Mouse (Mus musculus) thymus, adult 18-20 months (tissue): ENCODE results near the gene E130114P18Rik.

Experiments
- DNase-seq, 2 experiments: peaks; one replicate each; pipeline ENCODE4 v3.0.0; 2022; ENCODE audit warnings: mixed read lengths in 2 of 2

E130114P18Rik gene

DNA sequence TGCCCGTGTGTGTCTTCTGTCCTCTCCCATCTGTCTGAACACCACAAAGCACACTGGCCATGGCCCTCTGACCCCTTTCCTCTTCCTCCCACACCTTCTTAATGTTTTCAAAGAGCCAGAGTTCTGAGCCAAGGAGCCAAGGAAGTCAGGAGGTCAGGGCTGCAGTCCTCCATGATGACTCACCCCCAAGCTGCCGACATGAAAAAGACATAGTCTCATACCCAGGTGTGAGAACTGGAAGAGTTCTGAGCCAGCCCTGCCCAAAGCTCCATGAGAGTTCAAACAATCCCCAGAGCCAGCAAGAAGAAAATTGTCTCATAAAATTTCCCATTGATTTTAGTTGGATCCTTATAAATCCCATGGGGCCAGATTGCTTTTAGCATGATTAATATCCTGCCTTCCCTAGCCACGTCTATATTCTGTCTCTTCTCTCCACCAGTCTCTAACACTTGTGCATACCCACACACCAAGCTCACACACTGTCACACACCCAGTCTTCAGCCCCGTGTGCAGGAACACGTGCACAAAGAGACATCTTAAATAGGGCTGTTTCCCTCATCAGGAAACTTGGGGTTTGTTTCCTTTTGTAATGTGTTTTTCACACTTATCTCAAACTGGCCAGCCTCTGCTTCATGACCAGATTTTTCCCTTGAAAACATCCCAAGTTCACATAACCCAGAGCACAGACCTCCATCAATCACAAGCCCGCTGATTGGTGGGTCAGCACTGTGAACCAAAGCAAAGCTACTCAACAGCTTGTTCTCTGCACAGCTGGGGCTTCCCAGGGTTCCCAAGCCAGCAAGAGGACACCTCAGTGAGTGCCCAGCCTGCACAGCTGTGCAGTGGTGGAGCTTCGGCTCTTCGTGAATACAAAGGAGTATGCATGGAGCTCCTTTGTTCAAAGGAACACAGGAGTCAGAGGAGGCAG lies 88.2 kb downstream of the E130114P18Rik start:
- DNase-seq: no peak

DNA sequence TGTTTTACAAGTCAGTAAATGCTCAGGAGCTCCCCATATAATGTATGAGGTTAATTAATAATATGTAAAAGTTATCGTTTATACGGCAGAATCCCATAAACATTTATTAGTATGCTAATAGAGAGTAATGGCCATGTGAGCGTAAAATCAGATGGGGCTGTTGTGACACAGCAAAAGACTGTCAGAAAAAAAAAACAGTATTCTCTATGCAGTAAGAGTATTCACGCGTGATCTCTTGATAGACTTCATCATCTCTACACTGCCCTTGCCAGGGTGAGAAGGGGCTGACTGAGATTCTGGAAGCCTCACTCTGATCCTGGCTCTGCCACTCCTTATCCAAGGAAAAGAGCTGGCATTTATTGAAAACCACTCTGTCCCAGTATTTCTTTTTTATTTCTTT lies 91.9 kb downstream of the E130114P18Rik start:
- DNase-seq: no peak

DNA sequence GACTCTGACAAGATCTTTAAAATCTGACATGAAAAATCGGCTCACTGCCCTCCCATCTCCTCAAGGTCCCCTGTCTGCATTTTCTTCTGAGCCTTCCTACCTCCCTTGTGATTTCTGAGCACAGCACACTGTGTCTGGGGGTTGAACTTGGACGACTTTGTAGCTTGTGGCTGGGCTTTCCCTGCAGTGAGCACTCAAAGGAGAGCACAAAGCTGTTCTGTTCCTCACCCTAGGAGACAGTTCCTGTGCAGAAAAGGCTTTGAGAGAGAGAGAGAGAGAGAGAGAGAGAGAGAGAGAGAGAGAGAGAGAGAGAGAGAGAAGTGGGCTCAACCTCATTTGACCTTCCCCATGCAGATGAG lies 101.3 kb downstream of the E130114P18Rik start:
- no peak for DNase-seq

DNA sequence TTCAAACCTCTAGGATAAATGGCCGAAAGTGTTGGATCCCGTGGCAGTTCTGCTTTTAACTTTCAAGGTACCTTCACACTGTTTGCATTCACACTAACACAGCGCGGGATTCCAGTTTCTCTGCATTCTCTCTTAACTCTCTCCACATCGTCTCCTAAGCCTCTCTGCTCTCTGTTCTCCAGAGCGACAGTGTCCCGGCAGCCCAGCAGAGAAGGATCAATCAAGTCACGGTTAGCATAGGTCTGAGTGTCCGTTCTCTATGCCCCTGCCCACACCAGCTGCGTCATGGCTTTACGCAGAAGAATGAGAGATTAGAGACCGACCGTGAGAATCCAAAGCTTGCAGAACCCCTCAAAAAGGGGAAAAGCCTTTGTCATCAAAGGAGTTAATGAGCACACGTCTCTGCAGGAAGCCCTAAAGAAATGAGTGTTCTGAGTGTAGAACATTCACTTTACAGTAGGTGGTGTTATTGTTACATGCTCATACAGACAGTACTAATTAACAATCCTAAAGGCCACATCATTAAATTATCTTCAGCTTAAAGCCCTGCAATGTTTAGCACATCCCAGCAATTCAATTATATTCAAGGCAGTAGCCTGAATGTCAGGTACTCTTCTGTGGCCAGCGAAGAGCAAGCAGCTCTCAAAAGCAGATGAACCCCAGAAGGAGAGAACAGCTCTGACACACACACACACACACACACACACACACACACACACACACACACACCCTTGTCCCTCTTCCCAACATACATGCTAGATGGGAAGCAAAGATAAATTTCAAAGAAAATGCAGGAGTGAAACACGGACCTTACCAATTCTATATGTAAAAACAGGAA lies 101.9 kb downstream of the E130114P18Rik start:
- DNase-seq: no peak

DNA sequence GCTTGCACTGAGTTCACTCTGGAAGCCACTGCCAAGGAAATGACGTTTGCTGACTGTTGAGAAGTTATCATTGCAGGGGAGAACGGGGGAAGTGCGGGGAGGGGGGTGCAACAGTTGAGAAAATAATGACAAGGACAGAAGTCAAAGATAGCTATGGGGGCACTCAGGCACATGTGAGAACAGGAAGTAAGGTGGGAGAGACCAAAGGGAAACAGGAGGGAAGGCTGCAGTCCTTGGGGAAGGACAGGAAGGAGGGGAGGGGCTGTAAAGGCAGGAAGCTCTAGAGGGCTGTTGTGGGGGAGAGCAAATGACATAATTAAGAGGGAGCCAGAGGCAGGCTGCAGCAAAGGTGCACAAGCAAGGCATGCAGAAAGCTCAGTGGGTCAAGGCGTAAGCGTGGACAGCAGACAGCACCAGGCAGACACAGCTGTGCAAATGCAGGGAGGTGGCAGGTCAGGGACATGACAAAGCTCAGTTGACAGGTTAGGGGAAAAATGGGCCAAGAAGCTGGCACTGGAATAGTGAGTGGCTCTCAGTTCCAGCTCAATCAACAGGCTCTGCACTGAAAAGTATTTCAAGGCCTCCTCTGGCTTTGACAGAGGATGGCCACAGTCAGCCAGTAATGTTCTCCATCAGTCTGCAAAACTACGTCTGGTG lies 103.9 kb downstream of the E130114P18Rik start:
- peak; percentile 7 to 42 for DNase-seq

DNA sequence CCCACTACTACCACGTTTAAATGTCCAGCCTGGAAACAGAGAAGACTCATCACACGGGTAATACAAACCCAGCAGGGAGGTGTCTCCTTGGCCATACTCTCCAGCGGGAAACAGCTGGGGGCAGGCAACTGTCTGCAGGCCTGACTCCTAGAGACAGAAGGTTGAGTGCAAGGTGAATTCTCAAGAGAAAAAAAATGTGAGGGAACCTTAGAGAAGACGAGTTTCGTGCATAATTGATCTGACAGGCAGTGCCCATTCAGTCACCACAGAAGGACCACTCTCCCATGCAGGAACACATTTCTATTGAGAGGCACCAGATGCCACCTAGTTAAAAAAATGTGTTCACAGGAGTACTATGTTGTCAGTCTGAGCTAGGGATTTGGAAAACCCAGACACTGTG lies 105.4 kb downstream of the E130114P18Rik start:
- DNase-seq: no peak

DNA sequence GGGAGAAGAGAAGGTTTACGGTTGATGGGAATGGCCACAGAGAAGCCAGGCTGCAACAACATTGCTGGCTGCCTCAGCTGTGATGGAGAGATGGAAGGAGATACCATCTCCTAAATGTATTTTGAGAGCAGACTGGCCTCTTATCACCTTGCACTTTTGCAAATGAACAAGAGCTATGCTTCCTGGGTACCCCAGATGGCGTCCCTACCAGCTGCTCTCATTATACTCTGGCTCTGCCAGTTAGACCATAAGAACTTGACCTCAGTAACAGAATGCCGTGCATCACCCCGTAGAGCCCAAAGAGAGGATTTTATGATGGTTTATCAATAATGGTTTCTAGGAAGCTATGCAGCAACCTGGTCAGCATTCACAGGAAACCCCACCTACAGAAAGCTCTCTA lies 106.0 kb downstream of the E130114P18Rik start:
- no peak for DNase-seq

DNA sequence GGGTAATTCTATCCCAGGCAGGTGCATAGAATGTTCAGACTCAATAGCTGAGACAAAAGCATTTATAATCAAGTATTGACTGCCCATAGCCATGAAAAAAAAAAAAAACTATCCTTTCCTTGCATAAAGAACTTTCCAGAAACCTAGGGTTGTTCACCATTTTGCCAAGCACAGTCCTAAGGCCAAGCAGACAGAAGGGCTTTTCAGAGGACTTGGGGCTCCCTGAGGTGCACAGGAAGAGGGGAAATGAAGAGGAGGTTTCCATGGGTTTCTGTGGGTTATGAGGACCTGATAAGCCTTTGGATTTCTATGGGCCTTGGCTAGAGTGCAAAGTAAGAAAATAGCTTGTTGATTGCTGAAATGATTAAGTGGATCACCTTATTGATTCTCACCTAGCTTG lies 107.5 kb downstream of the E130114P18Rik start:
- DNase-seq: no peak

DNA sequence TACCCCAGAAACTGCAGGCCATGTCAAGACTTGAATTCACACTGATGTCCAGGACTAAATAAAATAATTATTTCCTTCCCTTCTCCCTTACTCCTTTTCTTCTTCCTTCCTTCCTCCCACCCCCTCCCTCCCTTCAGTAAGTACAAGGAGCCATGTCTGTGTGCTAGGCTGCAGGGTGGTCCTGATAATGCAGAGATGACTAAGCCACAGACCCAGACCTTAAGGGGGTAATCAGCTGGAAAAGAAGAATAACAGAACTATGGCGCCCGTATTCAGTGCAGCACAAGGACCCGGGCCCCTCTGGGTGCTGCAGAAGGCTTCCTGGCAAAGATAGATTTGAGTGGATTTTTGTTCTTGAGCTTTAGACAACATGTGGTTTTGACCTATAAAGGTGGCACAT lies 108.1 kb downstream of the E130114P18Rik start:
- no peak for DNase-seq

DNA sequence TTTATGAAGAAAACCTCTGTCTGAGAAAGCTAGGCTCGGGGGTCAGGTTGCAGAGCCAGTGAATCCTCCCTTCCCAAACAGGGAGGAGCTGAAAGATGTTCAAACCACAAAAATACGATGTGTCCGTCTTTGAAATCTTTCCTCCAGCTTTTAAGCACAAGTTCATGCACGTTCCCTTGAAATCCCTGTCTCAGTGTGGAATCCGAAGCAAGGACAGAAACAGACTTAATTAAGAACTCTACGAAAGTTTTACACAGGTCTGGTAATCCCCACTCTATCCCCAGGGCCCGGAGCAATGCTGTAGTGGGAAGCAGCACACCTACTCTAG lies 112.5 kb downstream of the E130114P18Rik start:
- DNase-seq: no peak

DNA sequence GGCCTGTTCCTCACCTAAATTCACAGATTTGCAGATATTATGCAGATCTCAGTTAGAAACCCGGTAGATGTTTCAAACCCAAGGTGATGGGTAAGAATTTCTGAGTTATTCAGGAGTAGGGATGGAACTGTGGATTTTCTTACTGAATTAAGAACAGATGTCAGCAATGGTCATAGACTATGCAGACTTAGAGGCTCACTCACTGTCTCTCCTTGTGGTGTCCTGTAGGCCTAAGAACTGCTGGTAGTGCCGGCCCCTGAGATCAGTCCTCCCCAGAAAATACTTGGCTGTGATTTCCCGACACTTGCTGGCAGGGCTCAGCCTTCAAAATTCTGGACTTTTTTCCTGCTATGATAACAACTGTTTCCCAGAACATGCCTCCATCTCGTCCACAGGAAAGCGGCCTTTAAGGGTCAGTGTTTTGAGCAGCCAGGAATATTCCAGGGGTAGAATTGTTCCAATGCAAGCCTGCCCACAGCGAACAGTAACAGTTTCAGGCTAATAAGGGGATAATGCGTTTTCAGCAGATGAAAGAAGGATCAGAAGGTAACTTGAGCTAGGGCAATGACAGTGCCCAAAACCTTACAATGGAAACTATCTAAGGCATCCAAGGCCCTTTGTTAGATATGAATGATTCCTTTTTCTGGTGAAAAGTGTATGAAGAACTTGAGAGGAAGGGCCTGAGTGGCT lies 113.0 kb downstream of the E130114P18Rik start:
- DNase-seq: no peak

DNA sequence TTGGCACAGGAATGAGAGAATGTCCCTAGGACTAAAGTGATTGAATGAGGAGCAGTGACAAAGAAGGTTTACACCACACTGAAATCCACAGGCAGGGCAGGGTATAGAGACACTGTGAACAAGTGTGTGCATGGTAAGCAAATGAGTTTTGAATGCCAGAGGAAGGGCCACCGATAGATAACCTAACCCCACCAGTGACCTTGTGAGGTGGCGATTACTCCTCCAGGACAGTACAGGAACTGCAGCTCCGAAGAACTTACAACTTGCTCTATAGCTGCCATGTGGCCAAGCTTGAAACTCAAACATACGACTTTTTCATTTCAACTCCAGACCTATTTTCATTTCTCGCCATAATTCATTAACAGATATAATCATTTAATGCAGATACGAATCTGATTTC lies 114.0 kb downstream of the E130114P18Rik start:
- no peak for DNase-seq

DNA sequence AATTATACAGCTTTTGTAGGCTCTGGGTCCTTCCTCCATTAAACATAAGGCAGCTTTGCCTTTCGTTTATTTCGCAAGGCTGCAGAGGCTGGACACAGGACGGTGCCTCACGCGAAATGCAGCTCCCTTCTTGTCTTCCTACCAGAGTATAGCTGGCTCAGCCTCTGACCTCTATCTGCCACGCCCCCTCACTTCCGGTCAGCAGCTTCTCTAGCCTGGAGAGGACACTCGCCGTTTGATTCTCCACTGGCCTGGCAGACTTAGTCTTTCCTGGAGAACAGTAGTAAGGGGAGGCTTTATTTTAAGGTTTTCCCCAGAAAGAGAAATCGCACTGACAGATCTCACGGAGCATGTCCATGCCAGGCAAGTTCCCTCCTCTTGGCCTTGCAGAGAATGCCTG lies 115.0 kb downstream of the E130114P18Rik start:
- DNase-seq: no peak

DNA sequence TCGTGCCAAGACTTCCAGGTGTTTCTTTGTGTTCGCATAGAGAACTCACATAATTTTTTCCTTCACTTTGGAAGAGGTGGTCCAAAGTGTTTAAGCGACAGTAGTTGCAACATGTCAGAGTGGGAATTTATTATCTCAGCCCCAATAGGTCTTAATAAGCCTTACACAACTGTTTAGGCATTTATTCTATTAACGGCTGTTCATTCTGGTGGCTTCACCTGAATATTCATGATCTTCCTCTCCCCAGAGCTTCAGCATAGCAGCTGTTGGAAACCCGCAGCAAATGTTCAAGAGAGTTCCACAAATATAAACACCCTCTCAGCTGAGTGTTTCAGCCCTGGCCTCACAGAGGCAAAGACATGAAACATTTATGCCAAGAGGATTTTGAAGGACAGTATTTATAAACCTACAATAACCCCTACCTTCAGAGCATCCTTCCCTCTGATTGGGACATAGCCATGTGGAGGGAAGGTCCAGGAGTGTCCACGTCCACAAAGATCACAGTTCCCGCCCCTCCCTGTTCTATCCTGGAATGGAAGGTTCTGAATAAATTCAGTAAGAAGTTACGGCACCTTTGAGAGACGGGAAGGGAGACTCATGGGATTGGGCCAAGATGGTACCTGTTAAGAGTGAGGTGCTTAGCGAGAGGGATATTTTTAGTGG lies 116.1 kb downstream of the E130114P18Rik start:
- no peak for DNase-seq

DNA sequence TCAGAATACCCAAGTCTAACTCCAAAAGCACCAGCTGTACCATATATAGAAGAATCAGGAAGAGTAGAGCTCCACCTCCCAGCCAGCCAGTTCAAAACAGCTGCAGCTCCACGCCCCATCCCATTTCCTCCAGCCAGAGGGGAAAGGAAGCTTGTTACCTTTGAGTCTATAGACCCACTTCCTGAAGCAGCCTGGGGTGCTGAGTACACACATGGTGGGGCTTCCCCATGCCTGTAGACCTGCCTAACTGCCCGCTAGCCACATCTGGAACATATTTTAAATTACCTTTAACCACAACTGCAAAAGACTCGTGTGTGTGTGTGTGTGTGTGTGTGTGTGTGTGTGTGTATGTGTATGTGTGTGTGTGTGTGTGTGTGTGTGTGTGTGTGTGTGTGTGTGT lies 120.3 kb downstream of the E130114P18Rik start:
- peak; percentile 61 to 76 for DNase-seq

DNA sequence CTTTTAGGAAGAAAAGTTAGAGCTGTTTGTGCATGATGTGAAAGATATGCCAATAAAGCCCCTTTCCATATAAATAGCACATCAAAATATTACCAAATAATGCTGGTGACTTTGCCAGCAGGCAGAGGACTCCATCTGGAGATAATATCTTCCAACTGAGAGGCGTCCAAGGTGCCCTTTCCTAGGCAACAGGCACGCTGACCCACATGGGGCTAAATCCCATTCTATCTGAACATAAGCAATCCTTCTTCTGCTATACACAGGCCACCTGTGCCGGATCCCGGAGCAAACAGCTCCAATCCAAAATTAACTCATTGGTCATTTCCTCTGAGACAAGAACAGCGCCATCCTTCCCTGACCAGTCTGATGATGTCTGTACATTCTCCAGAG lies 128.3 kb downstream of the E130114P18Rik start:
- no peak for DNase-seq

DNA sequence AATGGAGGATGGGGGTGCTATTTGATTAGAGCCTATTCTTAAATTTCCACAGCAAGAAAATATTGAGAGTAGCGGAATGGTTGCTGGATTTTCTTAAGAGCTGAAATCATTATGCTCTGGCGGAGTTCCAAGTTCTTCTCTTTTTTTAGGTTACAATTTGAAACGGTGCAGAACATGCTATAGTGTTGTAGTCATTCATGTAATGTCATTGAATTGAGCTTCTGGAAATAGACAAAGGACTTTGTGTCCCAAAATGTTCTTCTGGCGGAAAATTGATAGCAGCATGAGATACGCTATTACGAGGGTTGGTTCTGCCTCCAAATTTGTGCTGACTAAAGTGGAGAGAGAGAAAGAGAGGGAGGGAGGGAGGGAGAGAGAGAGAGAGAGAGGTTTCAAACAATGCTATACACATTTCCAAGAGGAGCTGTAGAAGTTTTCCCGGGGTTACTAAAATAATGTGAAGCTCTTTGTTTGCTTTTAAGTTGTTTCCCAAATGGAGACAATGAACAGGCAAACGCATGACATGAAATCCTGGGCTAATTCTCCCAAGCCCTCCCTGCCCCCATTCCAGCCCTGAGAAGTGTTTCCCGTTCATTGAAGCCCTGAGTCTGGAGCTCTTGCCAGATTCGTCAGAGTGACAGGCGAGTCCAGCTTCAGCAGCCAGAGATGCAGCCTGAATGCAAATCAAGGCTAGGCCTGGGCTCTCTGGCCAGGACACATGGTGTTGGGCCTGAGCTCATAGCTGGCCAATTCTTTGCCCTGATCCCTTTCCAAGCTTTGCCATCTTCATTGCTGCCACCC lies 128.9 kb downstream of the E130114P18Rik start:
- no peak for DNase-seq

DNA sequence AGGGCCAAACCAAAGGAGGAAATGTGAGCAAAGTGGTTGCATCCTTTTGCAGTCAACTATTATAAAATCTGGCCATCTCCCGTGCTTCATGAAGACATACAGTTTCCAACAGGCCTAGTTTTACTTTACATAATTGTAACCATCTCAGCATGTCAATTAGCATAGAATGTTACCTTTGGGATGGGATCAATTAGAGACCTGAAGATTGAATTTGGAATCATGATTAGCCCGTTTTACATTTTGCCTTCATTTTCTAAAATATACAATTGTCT lies 129.5 kb downstream of the E130114P18Rik start:
- DNase-seq: no peak

DNA sequence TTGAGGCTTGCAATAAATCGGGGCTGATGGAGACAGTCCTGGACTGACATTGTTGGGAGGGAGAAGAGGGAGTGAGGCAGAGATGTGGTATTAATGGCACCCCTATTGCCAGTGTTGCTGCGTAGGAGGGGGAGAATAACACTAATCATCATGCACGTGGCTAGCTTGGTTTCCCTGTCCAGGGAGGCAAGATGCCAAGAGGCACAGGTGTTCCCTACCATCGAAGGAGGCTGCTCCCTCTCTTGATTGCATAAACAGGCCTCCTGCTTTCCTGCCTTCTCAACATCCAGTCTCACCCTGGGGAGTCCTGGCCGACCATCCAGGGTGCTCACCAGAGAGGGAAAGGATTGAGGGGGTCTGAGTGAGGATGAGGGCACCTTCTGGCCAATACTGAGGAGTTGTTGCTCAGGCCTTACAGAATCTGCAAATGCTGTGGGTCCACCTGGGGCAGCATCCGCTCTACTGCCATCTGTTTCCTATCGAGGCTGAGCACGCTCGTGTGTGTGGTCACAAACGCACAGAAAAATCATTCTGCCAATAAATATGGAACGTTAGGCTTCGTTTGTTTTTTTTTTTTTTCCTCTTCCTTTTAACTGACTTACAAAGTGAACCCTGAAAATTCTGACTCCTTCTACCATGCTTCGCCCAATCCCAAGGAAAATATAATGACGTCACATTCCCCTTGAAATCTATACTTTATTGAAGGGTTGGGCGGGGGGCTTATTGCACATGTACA lies 130.0 kb downstream of the E130114P18Rik start:
- no peak for DNase-seq

DNA sequence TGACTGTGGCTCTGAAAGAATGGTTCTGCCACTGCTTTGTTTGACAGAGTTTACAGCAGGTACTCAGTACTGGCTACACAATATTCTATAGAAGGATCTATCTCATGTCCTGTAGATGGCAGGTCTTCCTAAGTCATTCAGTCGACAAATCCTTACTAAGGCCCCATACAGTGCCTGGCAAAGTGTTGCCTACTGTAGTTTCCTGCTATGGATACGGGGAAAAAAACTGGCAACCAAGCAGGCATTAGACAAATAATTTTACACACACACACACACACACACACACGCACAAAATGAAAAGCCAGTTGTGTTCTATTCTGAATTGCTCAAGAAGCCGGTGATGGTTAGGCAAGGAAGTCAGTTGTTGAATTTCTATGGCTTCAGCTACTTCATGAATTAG lies 130.6 kb downstream of the E130114P18Rik start:
- DNase-seq: no peak

DNA sequence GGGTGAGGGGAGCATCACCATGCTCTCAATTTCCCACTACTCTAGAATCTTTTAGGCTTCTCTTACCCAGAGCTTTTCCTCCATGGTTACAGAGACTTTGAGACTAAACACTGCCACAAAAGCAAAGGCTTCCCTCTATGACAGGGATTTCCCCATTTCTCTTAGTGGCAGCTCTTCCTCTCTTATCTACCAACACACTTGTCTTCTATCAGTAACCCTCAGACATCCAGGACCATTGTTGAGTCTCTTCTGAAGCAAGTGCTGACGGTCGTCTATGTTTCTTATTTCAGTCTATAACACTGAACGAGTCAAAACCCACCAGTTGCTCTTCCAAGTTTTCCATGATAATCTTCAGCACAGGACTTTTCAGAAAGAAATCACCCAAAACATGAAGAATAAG lies 137.5 kb downstream of the E130114P18Rik start:
- DNase-seq: no peak
